Mouse (Mus musculus): ENCODE data around the gene Pla2g3.
A peak's percentile ranks its signal among the peaks of the same experiment; 100 is the strongest.

Pla2g3 gene

DNA sequence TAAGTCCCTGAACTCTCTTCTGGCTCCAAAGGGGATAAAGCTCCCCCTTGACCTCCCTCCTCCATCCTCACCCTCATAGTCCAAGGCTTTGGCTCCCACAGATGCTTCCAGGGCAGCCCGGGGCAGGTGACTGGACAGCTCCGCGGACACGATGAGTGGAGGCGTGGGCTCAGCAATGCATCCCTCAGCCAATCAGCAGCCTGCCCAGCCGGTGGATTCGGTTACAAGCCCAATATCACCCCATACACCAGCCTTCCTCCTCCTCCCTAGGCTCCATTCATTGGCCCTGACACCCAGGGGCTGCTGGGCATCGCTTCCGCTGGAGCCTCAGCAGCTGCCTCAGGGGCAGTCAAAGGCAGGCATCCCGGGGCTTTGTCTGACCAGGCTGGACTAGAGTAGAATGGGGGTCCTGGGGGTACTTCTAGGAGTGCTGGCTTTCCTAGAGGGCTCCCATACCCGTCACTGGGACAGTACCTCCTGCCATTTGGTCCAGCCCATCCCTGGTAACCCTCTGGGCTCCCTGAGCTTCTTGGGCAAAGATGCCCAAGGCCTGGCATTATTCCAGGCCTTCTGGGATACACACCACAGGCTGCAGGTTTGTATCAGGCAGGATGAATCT is at the start of gene Pla2g3:
TSS of gene Pla2g3 (plus strand) at position 333 of the 619 bp plus-strand sequence.
- DNase-seq (ENCODE audit: extremely low spot score) = peak; percentile 41

GRCm38 (mm10) chr11:3441696-3442443 is 46.2 kb upstream of the Pla2g3 start:
- no peak for DNase-seq (ENCODE audit: extremely low spot score)

DNA sequence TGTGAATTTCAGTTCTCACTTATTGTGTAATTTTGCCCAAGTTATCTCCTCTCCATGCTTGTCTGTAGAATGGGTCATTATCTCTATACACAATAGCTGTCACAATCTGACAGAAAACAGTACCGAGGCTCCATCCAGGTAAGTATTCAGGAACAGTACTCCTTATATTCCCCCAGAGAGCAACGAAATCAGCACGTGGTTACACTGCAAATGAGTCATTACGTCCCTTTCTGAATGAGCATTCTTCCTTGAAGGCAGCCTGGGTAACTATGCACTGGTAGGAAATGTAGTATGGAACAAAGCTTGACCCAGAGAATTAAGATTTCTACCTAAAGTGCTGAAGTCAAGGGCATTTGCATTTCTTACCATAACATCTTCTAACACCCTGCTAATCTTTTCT is 45.4 kb upstream of the Pla2g3 start:
- no peak for DNase-seq (ENCODE audit: extremely low spot score)

DNA sequence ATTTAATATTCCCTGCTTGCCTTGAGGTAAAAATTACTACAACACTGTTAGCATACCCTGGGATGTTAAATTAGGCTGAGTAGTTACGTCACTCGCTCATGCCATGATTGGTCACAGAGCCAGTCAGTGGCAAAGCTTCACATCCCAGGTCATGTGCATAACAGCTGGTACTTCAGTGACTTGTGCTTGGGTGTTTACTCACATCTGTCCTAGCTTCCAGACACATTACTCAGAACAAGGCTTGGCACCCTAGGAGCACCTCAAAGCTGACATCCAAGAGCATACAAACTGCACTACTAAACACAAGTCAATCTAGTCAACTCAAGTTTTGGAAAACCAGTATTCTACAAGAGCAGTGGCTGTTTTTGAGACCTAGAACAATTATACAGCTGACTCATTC is 45.0 kb upstream of the Pla2g3 start:
- no peak for DNase-seq (ENCODE audit: extremely low spot score)

DNA sequence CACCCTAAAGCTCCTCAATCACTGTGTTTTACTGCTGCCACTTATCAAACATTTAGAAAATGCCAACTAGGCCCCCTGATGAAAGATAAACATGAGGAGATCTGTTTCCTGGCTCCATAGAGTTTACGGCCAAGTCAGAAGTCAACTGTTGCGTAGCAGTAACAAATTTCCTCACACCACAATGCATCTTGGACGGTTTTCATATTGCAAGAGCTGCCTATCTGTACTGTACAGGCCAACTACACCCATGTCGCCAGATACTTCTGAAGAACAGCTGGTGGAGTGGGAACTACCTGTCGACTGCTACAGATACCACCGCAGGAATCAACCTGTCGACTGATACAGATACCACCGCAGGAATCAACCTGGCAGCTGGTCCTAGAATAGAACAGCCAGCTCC is 43.2 kb upstream of the Pla2g3 start:
- no peak for DNase-seq (ENCODE audit: extremely low spot score)

DNA sequence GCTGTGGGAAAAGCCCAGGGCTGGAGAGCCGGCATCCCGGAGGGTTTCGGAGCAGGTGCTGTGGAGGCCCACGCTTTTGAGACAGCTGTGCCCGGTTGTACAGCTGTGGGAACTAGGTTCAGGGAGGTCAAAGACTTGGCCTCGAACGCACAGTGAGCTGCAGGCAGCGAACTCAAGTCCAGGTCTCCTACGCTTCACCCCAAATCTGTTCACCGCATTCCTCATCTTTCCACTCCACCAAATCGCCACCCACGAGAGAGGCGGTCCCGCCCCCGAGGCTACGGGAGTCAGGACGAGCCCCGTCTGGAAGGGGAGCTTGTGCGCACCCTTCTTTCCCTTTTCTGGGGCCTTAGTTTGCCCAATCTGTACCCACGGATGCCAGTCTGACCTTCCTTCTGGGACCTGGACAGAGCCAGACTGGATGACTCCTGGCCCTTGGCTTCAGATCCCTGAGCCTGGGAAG is 36.4 kb upstream of the Pla2g3 start:
- DNase-seq (ENCODE audit: extremely low spot score) = peak; percentile 55

GRCm38 (mm10) chr11:3452167-3452639 is 35.9 kb upstream of the Pla2g3 start, which contains the start of gene Rnf185:
Rnf185 (minus strand) TSS chr11:3452363.
- peak; percentile 94 for DNase-seq (ENCODE audit: extremely low spot score)

- no peak for DNase-seq (ENCODE audit: extremely low spot score)
Measured at GRCm38 (mm10) chr11:3452769-3453168, 35.3 kb upstream of the Pla2g3 start.

DNA sequence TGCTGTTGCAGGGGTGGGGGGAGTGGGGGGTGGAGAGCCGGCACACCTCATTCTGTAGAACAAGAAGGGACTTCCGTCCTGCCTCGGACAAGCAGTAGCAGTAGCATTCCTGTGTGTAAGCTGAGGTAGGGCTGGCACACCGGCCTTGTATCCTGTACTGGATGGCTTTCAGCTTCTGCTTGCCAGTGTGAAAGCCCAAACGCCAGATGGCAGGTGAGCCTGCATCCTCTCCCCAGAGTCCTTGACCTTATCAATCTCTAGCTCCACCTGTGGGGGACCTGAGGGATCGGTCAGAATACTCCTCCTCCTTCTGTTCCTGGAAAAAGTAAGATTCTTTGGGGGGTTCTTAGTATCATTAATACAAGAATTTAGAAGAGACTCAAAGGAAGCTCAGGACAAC is 34.6 kb upstream of the Pla2g3 start:
- DNase-seq (ENCODE audit: extremely low spot score) = no peak

DNA sequence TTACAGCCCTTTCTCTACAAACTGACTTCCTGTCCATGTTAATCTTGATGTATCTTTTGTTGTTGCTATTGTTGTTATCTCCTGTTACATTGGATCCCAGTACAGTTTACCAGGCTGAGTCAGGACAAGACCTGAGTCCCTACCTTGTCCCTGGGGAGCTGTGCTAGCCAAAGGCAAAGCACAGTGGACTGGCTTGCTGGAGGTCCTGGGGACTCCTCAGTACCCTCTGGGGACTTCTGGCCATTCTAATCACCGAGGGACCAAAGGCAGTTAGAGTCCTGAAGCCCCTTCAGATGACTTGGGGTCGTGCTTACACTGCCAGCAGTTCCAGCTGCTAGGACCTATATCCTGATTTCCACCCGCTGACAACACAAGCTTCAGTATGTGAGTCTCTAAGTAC is 33.6 kb upstream of the Pla2g3 start:
- no peak for DNase-seq (ENCODE audit: extremely low spot score)

- peak; percentile 55 for DNase-seq (ENCODE audit: extremely low spot score)
Measured at GRCm38 (mm10) chr11:3456354-3456753, 31.7 kb upstream of the Pla2g3 start.

- DNase-seq (ENCODE audit: extremely low spot score) = no peak
Measured at GRCm38 (mm10) chr11:3458428-3459104, 29.5 kb upstream of the Pla2g3 start.

DNA sequence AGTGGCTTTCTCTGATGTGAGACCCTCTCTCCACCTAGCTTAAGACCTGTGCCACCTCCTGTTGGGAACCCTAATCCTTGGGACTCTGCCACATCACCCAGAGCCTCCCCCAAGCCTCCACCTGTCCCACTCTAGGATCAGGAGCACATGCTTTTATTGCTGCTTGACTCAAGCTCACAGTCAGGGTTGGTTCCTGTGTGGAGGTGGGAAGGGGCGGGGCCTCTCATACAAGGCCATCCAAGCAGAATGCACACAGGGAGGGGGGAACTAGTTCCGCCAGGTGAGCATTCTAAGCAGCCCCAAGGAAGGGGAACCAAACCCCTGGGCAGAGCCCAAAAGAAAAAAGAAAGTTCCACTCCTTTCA is 29.0 kb upstream of the Pla2g3 start:
- DNase-seq (ENCODE audit: extremely low spot score) = no peak

DNA sequence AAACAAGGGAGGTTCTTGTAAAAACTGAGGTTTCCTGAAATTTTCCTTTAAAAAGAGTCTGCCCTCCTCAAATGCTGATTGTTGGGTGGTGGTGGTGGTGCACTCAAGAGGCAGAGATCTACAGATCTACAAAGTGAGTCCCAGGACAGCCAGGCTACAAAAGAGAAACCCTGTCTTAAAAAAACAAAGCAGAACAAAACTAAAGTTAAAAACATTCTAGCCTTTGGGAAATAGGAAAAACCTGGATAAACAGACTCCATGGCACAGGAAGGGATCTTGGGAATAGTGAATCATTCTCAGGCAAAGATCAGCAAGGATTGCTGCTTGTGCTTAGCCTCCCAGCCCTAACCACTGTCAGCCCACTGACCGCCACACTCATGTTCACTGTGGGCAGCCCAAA is 25.2 kb upstream of the Pla2g3 start:
- DNase-seq (ENCODE audit: extremely low spot score) = no peak

DNA sequence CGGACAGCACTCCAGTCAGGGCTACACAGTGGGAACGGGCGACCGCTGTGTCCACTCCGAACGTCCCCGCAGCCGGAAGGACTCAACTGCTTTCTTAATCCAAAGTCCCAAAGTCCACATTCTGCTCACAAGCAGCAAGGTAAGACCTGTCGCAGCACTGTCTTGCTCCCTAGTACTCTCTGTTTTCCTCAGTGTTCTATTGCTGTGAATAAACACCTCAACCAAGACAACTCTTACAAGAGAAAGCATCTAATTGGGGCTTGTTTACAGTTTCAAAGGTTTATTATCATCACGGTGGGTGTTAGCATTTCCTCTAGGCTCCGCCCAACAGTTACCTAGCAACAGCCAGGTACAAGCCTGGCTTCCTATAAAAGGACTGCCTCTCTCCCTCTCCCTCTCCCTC is 16.6 kb upstream of the Pla2g3 start:
- DNase-seq (ENCODE audit: extremely low spot score) = no peak

DNA sequence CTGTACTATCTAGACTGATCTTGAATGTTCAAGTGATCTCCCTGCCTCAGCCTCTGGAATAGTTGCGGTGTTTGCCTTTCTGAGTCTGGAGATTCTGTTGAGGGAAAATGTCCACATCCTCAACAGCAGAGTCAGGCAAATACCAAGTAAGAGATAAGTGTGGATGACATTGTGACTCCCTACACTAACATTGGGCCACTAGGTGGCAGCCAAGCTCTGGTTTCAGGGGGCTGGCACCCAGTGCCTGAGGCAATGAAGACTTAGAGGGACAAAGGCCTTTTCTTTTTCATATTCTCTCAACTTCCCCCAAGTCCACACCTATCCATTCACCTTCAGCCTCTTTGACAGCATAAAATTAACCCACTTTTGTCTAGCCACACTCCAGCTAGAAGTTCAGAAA is 15.6 kb upstream of the Pla2g3 start:
- DNase-seq (ENCODE audit: extremely low spot score) = peak; percentile 76

GRCm38 (mm10) chr11:3474480-3475115 is 13.5 kb upstream of the Pla2g3 start:
- DNase-seq (ENCODE audit: extremely low spot score) = no peak

GRCm38 (mm10) chr11:3475489-3475888 is 12.6 kb upstream of the Pla2g3 start:
- DNase-seq (ENCODE audit: extremely low spot score) = no peak

DNA sequence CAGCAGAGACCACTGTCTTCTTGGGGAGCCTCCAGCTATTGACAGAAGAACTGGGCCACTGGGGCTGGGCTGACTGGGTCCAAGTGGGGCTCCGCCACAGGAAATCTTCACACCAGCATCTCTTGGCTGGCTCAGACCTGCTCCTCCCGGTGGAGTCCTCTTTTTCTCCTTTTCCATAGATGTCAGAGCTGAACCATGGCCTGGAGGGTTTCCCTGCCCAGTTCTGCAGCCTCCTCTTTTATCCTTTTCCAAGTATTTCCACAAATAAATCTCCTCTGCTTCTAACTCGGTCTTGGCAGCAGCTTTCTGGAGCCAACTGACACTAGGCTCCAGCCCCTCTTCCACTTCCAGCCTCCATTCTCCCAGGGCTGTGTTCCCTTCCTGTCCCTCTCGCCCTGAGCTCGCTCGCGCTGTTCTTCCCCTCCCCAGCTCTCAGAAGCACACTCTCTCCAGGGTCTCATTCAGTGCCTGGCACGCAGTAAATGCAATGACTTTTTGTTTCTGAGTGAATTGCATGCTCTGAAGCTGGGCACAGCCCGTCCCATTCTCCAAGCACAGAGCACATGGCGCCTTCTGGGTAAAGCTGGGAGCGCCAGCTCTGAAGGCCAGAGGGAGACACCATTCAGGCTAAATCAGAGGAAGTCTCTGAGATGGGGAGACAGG is 4.0 kb upstream of the Pla2g3 start:
- no peak for DNase-seq (ENCODE audit: extremely low spot score)

GRCm38 (mm10) chr11:3486349-3486748 is 1.7 kb upstream of the Pla2g3 start:
- no peak for DNase-seq (ENCODE audit: extremely low spot score)

- DNase-seq (ENCODE audit: extremely low spot score) = no peak
Measured at GRCm38 (mm10) chr11:3489036-3489435, 952 bp downstream of the Pla2g3 start.

GRCm38 (mm10) chr11:3492748-3493147 is 4.7 kb downstream of the Pla2g3 start:
- DNase-seq (ENCODE audit: extremely low spot score) = no peak
